ENCODE assay signal across 26 mouse cellular contexts in genomic region chr8:88930370-88930769, GRCm38 (mm10).
DNase-seq lines count a peak whose midpoint lies in the region; ATAC-seq and TF ChIP-seq lines count a peak whose summit lies in the region.
"Had no signal": no experiment of that assay in that cellular context is flagged by ENCODE, and none has a peak within 500 bp of the region (broad histone marks: within the 10 kb centered on the region; RNA-seq: fewer than 3 reads in every experiment).

No protein-coding gene starts in this region.

- peak overlapping the region; percentile 31; the same call in 1 of the 2 replicates for H3K27ac ChIP-seq in heart, embryonic 10.5 days
- H3K27ac ChIP-seq in heart, postnatal 0 days (ENCODE audit: low read depth), result no peak overlapping the region
- H3K27ac ChIP-seq in lung, embryonic 15.5 days, result no peak overlapping the region
- H3K27ac ChIP-seq in midbrain, embryonic 10.5 days (replicated peaks), result peak overlapping the region; percentile 13; the same call in 1 of the 2 replicates
- H3K27ac ChIP-seq in midbrain, embryonic 13.5 days, result no peak overlapping the region
- H3K27ac ChIP-seq: forebrain, embryonic 10.5 days; forebrain, embryonic 13.5 days; heart, adult 2 months; hindbrain, embryonic 13.5 days; intestine, embryonic 15.5 days had no signal

- 2% methylated on average over 2 of the region's 2 CpGs for WGBS in heart, embryonic 10.5 days
- WGBS in heart, postnatal 0 days, result 14% methylated on average over 2 of the region's 2 CpGs
- 19% methylated on average over 2 of the region's 2 CpGs for WGBS in lung, embryonic 15.5 days
- WGBS in midbrain, embryonic 10.5 days, result 78% methylated on average over 2 of the region's 2 CpGs
- WGBS in midbrain, embryonic 13.5 days, result 87% methylated on average over 2 of the region's 2 CpGs

- no peaks in the 10 kb centered on the region for H3K36me3 ChIP-seq in heart, embryonic 10.5 days
- no peaks in the 10 kb centered on the region for H3K36me3 ChIP-seq in heart, postnatal 0 days (replicated peaks; ENCODE audit: control insufficient read depth, insufficient read depth, low read length)
- H3K36me3 ChIP-seq in lung, embryonic 15.5 days, result no peaks in the 10 kb centered on the region
- H3K36me3 ChIP-seq in midbrain, embryonic 10.5 days, result no peaks in the 10 kb centered on the region
- H3K36me3 ChIP-seq in midbrain, embryonic 13.5 days, result no peaks in the 10 kb centered on the region
- H3K36me3 ChIP-seq: forebrain, embryonic 10.5 days; hindbrain, embryonic 13.5 days; intestine, embryonic 15.5 days had no signal

- H3K27me3 ChIP-seq in heart, embryonic 10.5 days (ENCODE audit: insufficient read depth, poor library complexity, severe bottlenecking), result peaks cover 17% of the 10 kb centered on the region; the same call in 1 of the 2 replicates
- H3K27me3 ChIP-seq in heart, postnatal 0 days (ENCODE audit: control insufficient read depth, insufficient read depth, low read length), result peaks cover 33% of the 10 kb centered on the region
- no peaks in the 10 kb centered on the region for H3K27me3 ChIP-seq in lung, embryonic 15.5 days
- H3K27me3 ChIP-seq in midbrain, embryonic 10.5 days (ENCODE audit: low read depth, poor library complexity, severe bottlenecking), result peaks cover 7% of the 10 kb centered on the region
- peaks cover 8% of the 10 kb centered on the region; the same call in 1 of the 2 replicates for H3K27me3 ChIP-seq in midbrain, embryonic 13.5 days
- H3K27me3 ChIP-seq: forebrain, embryonic 13.5 days; hindbrain, embryonic 13.5 days; intestine, embryonic 15.5 days had no signal

- peaks cover 37% of the 10 kb centered on the region for H3K4me1 ChIP-seq in heart, embryonic 10.5 days
- H3K4me1 ChIP-seq in heart, postnatal 0 days (ENCODE audit: control insufficient read depth, insufficient read depth), result no peaks in the 10 kb centered on the region
- peaks cover 23% of the 10 kb centered on the region for H3K4me1 ChIP-seq in lung, embryonic 15.5 days
- H3K4me1 ChIP-seq in midbrain, embryonic 10.5 days, result peaks cover 30% of the 10 kb centered on the region
- peaks cover 10% of the 10 kb centered on the region; the same call in 1 of the 2 replicates for H3K4me1 ChIP-seq in midbrain, embryonic 13.5 days (replicated peaks)

- intact Hi-C loops in heart, postnatal 25 days (cut with DNase I), result no loop called here
- intact Hi-C loops in heart, postnatal 14 days (cut with DNase I), result no loop called here

- DNase-seq in heart, embryonic 10.5 days (ENCODE audit: low spot score), result peak; percentile 82
- no peak for DNase-seq in heart, postnatal 25 days (ENCODE audit: low spot score)
- no peak for DNase-seq in heart, postnatal 0 days (ENCODE audit: low spot score)
- no peak for DNase-seq in heart, postnatal 14 days
- DNase-seq in lung, postnatal 10 days, result no peak
- DNase-seq in midbrain, embryonic 10.5 days (ENCODE audit: low spot score), result no peak
- DNase-seq: adrenal gland, adult 8-10 months; adrenal gland, postnatal 25 days; cerebellum, adult 11-12 months; cerebellum, adult 8-10 months; cerebellum, postnatal 10 days; cerebellum, postnatal 36 days; embryo, embryonic 11 days; gastrocnemius, postnatal 10 days; heart, adult 2 months; heart, postnatal 4 days had no signal

- H3K9ac ChIP-seq in heart, postnatal 0 days (replicated peaks; ENCODE audit: low read depth, low read length), result no peak overlapping the region
- H3K9ac ChIP-seq in lung, embryonic 15.5 days, result no peak overlapping the region
- no peak overlapping the region for H3K9ac ChIP-seq in midbrain, embryonic 13.5 days (replicated peaks)
- H3K9ac ChIP-seq: forebrain, embryonic 13.5 days; hindbrain, embryonic 13.5 days; intestine, embryonic 15.5 days had no signal

- ATAC-seq in heart, postnatal 0 days (ENCODE audit: insufficient read depth, low read depth), result 0 out of 2 replicates have a peak, but pooled peaks have one; percentile 36
- ATAC-seq in lung, embryonic 15.5 days (ENCODE audit: borderline replicate concordance, extremely low read depth, low FRiP score, low TSS enrichment), result peak; percentile 35; the same call in 1 of the 2 replicates
- ATAC-seq in midbrain, embryonic 13.5 days, result no peak
- ATAC-seq: activated CD4-positive, CD25-positive, alpha-beta regulatory T cell, adult 4 months; forebrain, embryonic 13.5 days; forebrain, embryonic 16.5 days; hindbrain, embryonic 16.5 days; intestine, embryonic 15.5 days had no signal

- TF ChIP-seq CTCF in heart, postnatal 0 days (IDR thresholded peaks at IDR 0.05; ENCODE audit: low read depth), result no peak

- no peaks in the 10 kb centered on the region for H3K9me3 ChIP-seq in heart, embryonic 10.5 days
- 0 out of 2 replicates have a peak, but pooled peaks cover 6% of the 10 kb centered on the region for H3K9me3 ChIP-seq in heart, postnatal 0 days (replicated peaks; ENCODE audit: control insufficient read depth, low read length)
- no peaks in the 10 kb centered on the region for H3K9me3 ChIP-seq in lung, embryonic 15.5 days
- H3K9me3 ChIP-seq in midbrain, embryonic 10.5 days (replicated peaks), result peaks cover 8% of the 10 kb centered on the region; the same call in 1 of the 2 replicates
- no peaks in the 10 kb centered on the region for H3K9me3 ChIP-seq in midbrain, embryonic 13.5 days
- H3K9me3 ChIP-seq: forebrain, embryonic 13.5 days; hindbrain, embryonic 13.5 days; intestine, embryonic 15.5 days had no signal

- TF ChIP-seq EP300 in heart, postnatal 0 days (IDR thresholded peaks at IDR 0.05; ENCODE audit: low read depth), result no peak

- no peak overlapping the region for H3K4me3 ChIP-seq in heart, embryonic 10.5 days
- no peak overlapping the region for H3K4me3 ChIP-seq in heart, postnatal 0 days (ENCODE audit: low read depth, low read length)
- H3K4me3 ChIP-seq in lung, embryonic 15.5 days, result no peak overlapping the region
- no peak overlapping the region for H3K4me3 ChIP-seq in midbrain, embryonic 10.5 days
- no peak overlapping the region for H3K4me3 ChIP-seq in midbrain, embryonic 13.5 days (replicated peaks)
- H3K4me3 ChIP-seq: forebrain, embryonic 10.5 days; forebrain, embryonic 13.5 days; heart, adult 2 months; hindbrain, embryonic 13.5 days; intestine, embryonic 15.5 days had no signal

- H3K4me2 ChIP-seq in heart, postnatal 0 days (ENCODE audit: low read depth, low read length), result no peak overlapping the region
- H3K4me2 ChIP-seq in lung, embryonic 15.5 days, result no peak overlapping the region
- H3K4me2 ChIP-seq in midbrain, embryonic 13.5 days (replicated peaks), result no peak overlapping the region
- H3K4me2 ChIP-seq: forebrain, embryonic 13.5 days; heart, embryonic 11.5 days; hindbrain, embryonic 13.5 days; intestine, embryonic 15.5 days had no signal

Comparison
In these comparisons a context has a peak if more than half of its experiments do, and no peak if none do; other contexts are left out.
1. H3K27ac ChIP-seq: peak in heart, embryonic 10.5 days (single experiment) and midbrain, embryonic 10.5 days (single experiment); none in heart, postnatal 0 days (single experiment), lung, embryonic 15.5 days (single experiment) and midbrain, embryonic 13.5 days (single experiment).